Mouse (Mus musculus): ENCODE measurements at regions not wholly inside any gene's neighbourhood (a gene's known extent, or its start where the extent isn't known, plus 50 kb on each side); places are given as distances from the start of the nearest gene placed in this dataset.

GRCm38 (mm10) chr2:172094159-172094558 is 50.9 kb upstream of the Cbln4 start:
- no peak for DNase-seq (ENCODE audit: low spot score in 2 of 2)

GRCm38 (mm10) chr2:172103881-172104655 is 60.8 kb upstream of the Cbln4 start:
- DNase-seq (ENCODE audit: low spot score in 2 of 2) = peak in 1 of 2 experiments; percentile 42

- DNase-seq (ENCODE audit: low spot score in 2 of 2) = no peak
These were observed 62.0 kb upstream of the Cbln4 start for GRCm38 (mm10) chr2:172105241-172105640.

GRCm38 (mm10) chr2:172110706-172111105 is 67.4 kb upstream of the Cbln4 start:
- DNase-seq (ENCODE audit: low spot score in 2 of 2) = no peak

GRCm38 (mm10) chr2:172113639-172114038 is 70.4 kb upstream of the Cbln4 start:
- DNase-seq (ENCODE audit: low spot score in 2 of 2) = no peak

GRCm38 (mm10) chr2:172115604-172116206 is 72.4 kb upstream of the Cbln4 start:
- no peak for DNase-seq (ENCODE audit: low spot score in 2 of 2)

- no peak for DNase-seq (ENCODE audit: low spot score in 2 of 2)
These were observed 84.3 kb upstream of the Cbln4 start for GRCm38 (mm10) chr2:172127517-172127916.

DNA sequence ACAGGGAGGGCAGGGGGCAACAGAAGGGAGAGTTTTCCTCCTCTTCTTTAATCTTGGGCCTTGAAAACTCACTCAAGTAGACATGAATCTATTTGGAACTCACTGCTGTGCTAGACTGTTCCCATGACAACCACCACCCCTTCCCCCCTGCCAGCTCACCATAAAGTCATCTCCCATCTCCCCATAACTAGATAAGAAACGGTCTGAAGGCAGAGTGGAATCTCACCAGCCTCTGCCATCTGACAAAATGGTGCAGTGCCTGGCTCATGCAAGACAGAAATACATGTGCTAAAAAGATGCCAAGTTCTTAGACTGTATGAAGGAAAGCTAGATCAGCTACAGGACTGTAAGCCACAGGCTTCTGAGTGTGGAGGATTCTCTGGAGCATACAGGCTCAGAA is 88.0 kb upstream of the Cbln4 start:
- no peak for DNase-seq (ENCODE audit: low spot score in 2 of 2)

DNA sequence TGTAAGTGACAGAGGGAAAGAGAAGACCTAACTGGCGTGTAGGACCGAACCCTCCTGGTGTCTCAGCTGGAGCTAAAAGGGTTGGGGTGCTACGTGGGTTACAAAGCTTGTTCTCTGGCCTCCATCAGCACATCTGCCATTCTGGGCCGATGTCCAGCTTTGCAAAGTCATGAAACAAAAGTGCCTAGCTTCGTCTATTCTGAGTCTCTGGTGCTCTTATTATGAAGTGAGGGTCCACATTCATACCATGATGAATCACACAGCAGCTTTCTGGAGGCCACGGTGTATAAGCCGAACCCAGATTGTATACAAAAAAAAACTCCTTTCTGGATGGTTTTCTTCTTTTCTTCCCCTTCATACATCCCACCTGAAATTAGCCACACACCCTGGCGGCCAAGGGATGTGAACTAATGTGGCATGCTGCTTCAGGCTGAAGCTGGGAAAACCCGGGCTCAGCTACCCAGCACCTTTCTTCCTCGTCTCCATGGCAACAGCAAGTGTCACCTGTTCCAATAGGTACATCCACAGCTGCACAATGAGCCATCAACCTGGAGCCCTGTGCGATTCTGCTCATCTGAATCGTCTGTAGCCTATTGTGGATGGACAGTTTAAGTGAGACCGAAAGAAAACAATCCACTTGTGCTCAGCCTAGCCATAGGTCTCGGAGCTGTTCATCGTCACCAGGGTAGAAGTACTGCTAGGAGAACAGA is 89.5 kb upstream of the Cbln4 start:
- DNase-seq (ENCODE audit: low spot score in 2 of 2) = no peak

- no peak for DNase-seq (ENCODE audit: low spot score in 2 of 2)
These were observed 96.8 kb upstream of the Cbln4 start for GRCm38 (mm10) chr2:172140080-172140479.

- no peak for DNase-seq (ENCODE audit: low spot score in 2 of 2)
These were observed 100.0 kb upstream of the Cbln4 start for GRCm38 (mm10) chr2:172143269-172143668.

DNA sequence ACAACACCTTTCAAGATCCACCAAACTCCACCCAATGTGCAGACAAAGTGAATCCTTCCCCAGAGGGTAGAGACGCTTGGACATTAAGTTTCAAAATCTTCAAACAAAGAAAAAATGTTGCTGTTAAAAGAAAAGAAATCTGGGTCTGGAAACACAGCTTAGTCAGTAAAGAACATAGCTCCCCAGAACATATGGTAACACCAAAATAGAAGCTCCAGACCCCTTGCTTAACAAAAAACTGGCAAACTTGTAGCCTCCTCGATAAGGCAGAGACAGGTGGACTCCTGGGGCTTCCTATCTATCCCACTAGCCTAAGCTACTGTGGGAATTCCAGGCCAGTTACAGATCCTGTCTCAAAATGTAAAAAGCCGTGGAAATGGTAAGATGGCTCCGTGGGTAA is 99.6 kb upstream of the Mc3r start:
- DNase-seq (ENCODE audit: low spot score in 2 of 2) = no peak

- DNase-seq (ENCODE audit: low spot score in 2 of 2) = no peak
These were observed 98.6 kb upstream of the Mc3r start for GRCm38 (mm10) chr2:172149734-172150133.

DNA sequence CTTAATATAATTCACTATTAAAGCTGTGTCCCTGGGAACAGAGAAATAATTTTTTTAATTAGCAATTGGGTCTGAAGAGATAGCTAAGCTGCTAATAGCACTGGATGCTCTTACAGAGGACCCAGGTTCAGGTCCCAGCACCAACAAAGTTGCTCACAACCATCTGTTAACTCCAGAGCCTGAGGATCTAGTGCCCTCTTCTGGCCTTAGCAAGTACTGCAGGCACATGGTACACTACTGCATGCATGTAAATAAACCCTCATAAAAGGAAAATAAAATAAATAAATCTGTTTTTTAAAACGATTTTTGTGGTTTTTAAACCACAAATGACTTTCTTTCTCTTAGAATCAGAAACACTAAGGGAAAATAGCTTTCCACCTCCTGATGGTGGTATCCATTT is 97.4 kb upstream of the Mc3r start:
- DNase-seq (ENCODE audit: low spot score in 2 of 2) = no peak

GRCm38 (mm10) chr2:172159909-172160308 is 88.4 kb upstream of the Mc3r start:
- DNase-seq (ENCODE audit: low spot score in 2 of 2) = no peak

GRCm38 (mm10) chr2:172177371-172177770 is 70.9 kb upstream of the Mc3r start:
- peak in 1 of 2 experiments; percentile 55 for DNase-seq (ENCODE audit: low spot score in 2 of 2)

- DNase-seq (ENCODE audit: low spot score in 2 of 2) = peak in 1 of 2 experiments; percentile 54
These were observed 69.0 kb upstream of the Mc3r start for GRCm38 (mm10) chr2:172179301-172179700.

GRCm38 (mm10) chr2:172197746-172198145 is 50.5 kb upstream of the Mc3r start:
- peak; percentile 7 to 55 for DNase-seq (ENCODE audit: low spot score in 2 of 2)
